In genomic region chr7:132683923-132684322, GRCm38 (mm10) we compare ENCODE assay signal across 18 mouse cellular contexts.
DNase-seq lines count a peak whose midpoint lies in the region; ATAC-seq and TF ChIP-seq lines count a peak whose summit lies in the region.
"Had no signal": no experiment of that assay in that cellular context is flagged by ENCODE, and none has a peak within 500 bp of the region (broad histone marks: within the 10 kb centered on the region; RNA-seq: fewer than 3 reads in every experiment).

No protein-coding gene starts in this region.

- no peaks in the 10 kb centered on the region for H3K36me3 ChIP-seq in midbrain, embryonic 10.5 days
- H3K36me3 ChIP-seq: embryonic facial prominence, embryonic 13.5 days; limb, embryonic 13.5 days; liver, embryonic 15.5 days; midbrain, embryonic 13.5 days; neural tube, embryonic 13.5 days had no signal

- POLR2A ChIA-PET in Patski (lab: Charles Lee): no interaction called here

- peak; percentile 24 for ATAC-seq in Patski
- ATAC-seq: forebrain, postnatal 0 days; hindbrain, embryonic 16.5 days; intestine, embryonic 16.5 days; midbrain, embryonic 13.5 days had no signal

- peak; percentile 53 to 68 for DNase-seq in heart, adult 18-20 months
- no peak for DNase-seq in heart, postnatal 25 days (ENCODE audit: low spot score)
- DNase-seq in Patski (ENCODE audit: low read depth, low spot score): no peak
- DNase-seq in adrenal gland, postnatal 10 days: peak; percentile 53
- DNase-seq in fibroblast of lung, adult 2 months (ENCODE audit: low read depth): peak; percentile 77
- DNase-seq in left cerebral cortex, adult 11 months (ENCODE audit: low spot score): no peak
- no peak for DNase-seq in midbrain, embryonic 10.5 days (ENCODE audit: low spot score)
- no peak for DNase-seq in c-Kit-positive CD71-positive TER-119-positive erythroid progenitor cells, embryonic 14.5 days (ENCODE audit: low spot score)
- DNase-seq: forebrain, postnatal 0 days; spleen, adult 18-20 months; thymus, adult 18-20 months had no signal

- no peak overlapping the region for H3K27ac ChIP-seq in midbrain, embryonic 10.5 days (replicated peaks)
- H3K27ac ChIP-seq: embryonic facial prominence, embryonic 13.5 days; limb, embryonic 13.5 days; liver, embryonic 15.5 days; midbrain, embryonic 13.5 days; neural tube, embryonic 13.5 days had no signal

- no peaks in the 10 kb centered on the region for H3K27me3 ChIP-seq in Patski
- H3K27me3 ChIP-seq in midbrain, embryonic 10.5 days (ENCODE audit: low read depth, poor library complexity, severe bottlenecking): no peaks in the 10 kb centered on the region
- H3K27me3 ChIP-seq: embryonic facial prominence, embryonic 13.5 days; limb, embryonic 13.5 days; liver, embryonic 15.5 days; midbrain, embryonic 13.5 days; neural tube, embryonic 13.5 days had no signal

- 95% methylated on average over 4 of the region's 4 CpGs for WGBS in midbrain, embryonic 10.5 days

- CTCF ChIA-PET in Patski (lab: Charles Lee): interaction anchor here (1.5 kb wide), 1 partner anchor 35 kb away, joined by 3 read pairs; no protein-coding TSS in a partner anchor

- no peak overlapping the region for H3K4me3 ChIP-seq in midbrain, embryonic 10.5 days
- H3K4me3 ChIP-seq: embryonic facial prominence, embryonic 13.5 days; limb, embryonic 13.5 days; liver, embryonic 15.5 days; midbrain, embryonic 13.5 days; neural tube, embryonic 13.5 days had no signal

- H3K4me1 ChIP-seq in midbrain, embryonic 10.5 days: no peaks in the 10 kb centered on the region
- H3K4me1 ChIP-seq: midbrain, embryonic 13.5 days had no signal

- no peak for TF ChIP-seq CTCF in Patski (IDR thresholded peaks at IDR 0.05)

- in situ Hi-C loops in Patski (cut with MboI; ENCODE audit: low pct_unique_long_range_greater_than_20kb): no loop called here

- intact Hi-C loops in heart, postnatal 25 days (cut with DNase I): loop anchor here (5.0 kb wide), 1 partner anchor 38 kb away; no protein-coding TSS in a partner anchor

- H3K9me3 ChIP-seq in midbrain, embryonic 10.5 days (replicated peaks): no peaks in the 10 kb centered on the region
- H3K9me3 ChIP-seq: embryonic facial prominence, embryonic 13.5 days; limb, embryonic 13.5 days; liver, embryonic 15.5 days; midbrain, embryonic 13.5 days; neural tube, embryonic 13.5 days had no signal

Comparison
In these comparisons a context has a peak if more than half of its experiments do, and no peak if none do; other contexts are left out.
1. DNase-seq: peak in heart, adult 18-20 months (2 of 2), adrenal gland, postnatal 10 days (single experiment) and fibroblast of lung, adult 2 months (single experiment); none in heart, postnatal 25 days (single experiment), Patski (single experiment), left cerebral cortex, adult 11 months (single experiment), midbrain, embryonic 10.5 days (single experiment) and c-Kit-positive CD71-positive TER-119-positive erythroid progenitor cells, embryonic 14.5 days (single experiment).